In genomic region chr19:8755652-8756051, GRCm38 (mm10) we compare ENCODE assay signal across 12 mouse cellular contexts. TPM values are rescaled to one million over a fixed set of nuclear protein-coding genes. Genes with fewer than 3 reads are reported as not detected.
DNase-seq lines count a peak whose midpoint lies in the region; ATAC-seq and TF ChIP-seq lines count a peak whose summit lies in the region.
"Had no signal": no experiment of that assay in that cellular context is flagged by ENCODE, and none has a peak within 500 bp of the region (broad histone marks: within the 10 kb centered on the region; RNA-seq: fewer than 3 reads in every experiment).

No protein-coding gene starts in this region.

- DNase-seq in heart, postnatal 4 days = no peak
- DNase-seq in 3T3-L1 (ENCODE audit: low read depth, low spot score) (peak; percentile 17), adipocyte (ENCODE audit: low spot score) (no peak)
- DNase-seq in limb, embryonic 14.5 days (ENCODE audit: low spot score) = no peak
- DNase-seq in thymus, postnatal 36 days = no peak
- DNase-seq: adrenal gland, postnatal 25 days; kidney, adult 18-20 months; lung, postnatal 10 days; right cerebral cortex, adult 18-20 months had no signal

- 50% methylated on average over 3 of the region's 3 CpGs for WGBS in heart, embryonic 12.5 days
- 85% methylated on average over 3 of the region's 3 CpGs for whole genome bisulfite sequencing in forebrain, embryonic 12.5 days
- 80% methylated on average over 3 of the region's 3 CpGs for WGBS in limb, embryonic 14.5 days

- H3K9me3 ChIP-seq in heart, embryonic 12.5 days (replicated peaks) = no peaks in the 10 kb centered on the region
- H3K9me3 ChIP-seq in forebrain, embryonic 12.5 days = no peaks in the 10 kb centered on the region
- no peaks in the 10 kb centered on the region for H3K9me3 ChIP-seq in limb, embryonic 14.5 days (ENCODE audit: control insufficient read depth, low read length)

- H3K27me3 ChIP-seq in heart, embryonic 12.5 days (replicated peaks) = no peaks in the 10 kb centered on the region
- H3K27me3 ChIP-seq in forebrain, embryonic 12.5 days = no peaks in the 10 kb centered on the region
- no peaks in the 10 kb centered on the region for H3K27me3 ChIP-seq in limb, embryonic 14.5 days (ENCODE audit: control insufficient read depth, insufficient read depth, low read length)

- 0 out of 2 replicates have a peak overlapping the region, but pooled peaks have one; percentile 94 for H3K4me3 ChIP-seq in heart, embryonic 12.5 days
- no peak overlapping the region for H3K4me3 ChIP-seq in forebrain, embryonic 12.5 days (replicated peaks)
- H3K4me3 ChIP-seq in limb, embryonic 14.5 days (replicated peaks; ENCODE audit: low read length) = peak overlapping the region; percentile 98; the same call in 1 of the 2 replicates

- no peak for ATAC-seq in heart, embryonic 12.5 days (ENCODE audit: insufficient number of reproducible peaks, low FRiP score)
- no peak for ATAC-seq in forebrain, embryonic 12.5 days (ENCODE audit: low FRiP score)
- ATAC-seq in limb, embryonic 14.5 days (ENCODE audit: low FRiP score, low read depth) = no peak
- no peak for ATAC-seq in megakaryocyte-erythroid progenitor cell, adult 5-6 weeks (replicated peaks; ENCODE audit: low FRiP score, low TSS enrichment, poor library complexity, severe bottlenecking)

- H3K36me3 ChIP-seq in heart, embryonic 12.5 days = peaks cover 47% of the 10 kb centered on the region
- peaks cover 35% of the 10 kb centered on the region for H3K36me3 ChIP-seq in forebrain, embryonic 12.5 days (replicated peaks)
- peaks cover 47% of the 10 kb centered on the region for H3K36me3 ChIP-seq in limb, embryonic 14.5 days (ENCODE audit: control insufficient read depth, insufficient read depth, low read length)

- no peak for TF ChIP-seq POLR2A in limb, embryonic 14.5 days (IDR thresholded peaks at IDR 0.05; ENCODE audit: borderline replicate concordance, extremely low read depth, insufficient read depth, insufficient read length)

- peak overlapping the region; percentile 14; the same call in 1 of the 2 replicates for H3K9ac ChIP-seq in heart, embryonic 12.5 days
- H3K9ac ChIP-seq in forebrain, embryonic 12.5 days = no peak overlapping the region
- H3K9ac ChIP-seq in limb, embryonic 14.5 days (ENCODE audit: low read depth, low read length, severe bottlenecking) = no peak overlapping the region

- peaks cover 20% of the 10 kb centered on the region for H3K4me1 ChIP-seq in heart, embryonic 12.5 days (replicated peaks)
- H3K4me1 ChIP-seq in forebrain, embryonic 12.5 days = peaks cover 25% of the 10 kb centered on the region
- H3K4me1 ChIP-seq in limb, embryonic 14.5 days (ENCODE audit: control insufficient read depth, insufficient read depth, low read length) = peaks cover 6% of the 10 kb centered on the region; the same call in 1 of the 2 replicates

- H3K27ac ChIP-seq in heart, embryonic 12.5 days (ENCODE audit: poor library complexity, severe bottlenecking) = no peak overlapping the region
- no peak overlapping the region for H3K27ac ChIP-seq in forebrain, embryonic 12.5 days
- H3K27ac ChIP-seq in limb, embryonic 14.5 days (replicated peaks; ENCODE audit: low read depth, low read length) = no peak overlapping the region

- peak overlapping the region; percentile 88 for H3K4me2 ChIP-seq in heart, embryonic 12.5 days
- peak overlapping the region; percentile 68; the same call in 1 of the 2 replicates for H3K4me2 ChIP-seq in forebrain, embryonic 12.5 days
- H3K4me2 ChIP-seq in limb, embryonic 14.5 days (replicated peaks; ENCODE audit: low read depth, low read length, severe bottlenecking) = peak overlapping the region; percentile 57

RNA-seq across cellular contexts. Expression of gene Nxf1, which starts 1.2 kb away (rescaled TPM):
- polyA plus RNA-seq in heart, embryonic 12.5 days (2016; fragmentation: Nextera tagmentation; extraction: Ambion mirVana) = 135 and 149 TPM in 2 replicates
- total RNA-seq in heart, postnatal 4 days (2021) = 10 to 100 TPM; 82.1 to 86.1 TPM
- 206 and 225 TPM in 2 replicates for polyA plus RNA-seq in forebrain, embryonic 12.5 days (2016; fragmentation: Nextera tagmentation; extraction: Ambion mirVana)
- polyA plus RNA-seq in limb, embryonic 14.5 days (2012; rRNA removed) = 263 and 265 TPM in 2 replicates
- 168 and 187 TPM in 2 replicates for polyA plus RNA-seq in limb, embryonic 14.5 days (2014; fragmentation: Nextera tagmentation; extraction: Ambion mirVana)
- total RNA-seq in megakaryocyte-erythroid progenitor cell, adult 5-6 weeks (2014; fragmentation: Nextera tagmentation) = 365 and 530 TPM in 2 replicates
- total RNA-seq in megakaryocyte-erythroid progenitor cell, adult 5-6 weeks (2017) = 100 and 161 TPM in 2 replicates

RNA-seq across cellular contexts. Expression of gene Stx5a, which starts 14.4 kb away (rescaled TPM):
- polyA plus RNA-seq in heart, embryonic 12.5 days (2016; fragmentation: Nextera tagmentation; extraction: Ambion mirVana) = 86.1 and 88.1 TPM in 2 replicates
- total RNA-seq in heart, postnatal 4 days (2021) = 10 to 100 TPM; 43.4 to 48.5 TPM
- 108 and 114 TPM in 2 replicates for polyA plus RNA-seq in forebrain, embryonic 12.5 days (2016; fragmentation: Nextera tagmentation; extraction: Ambion mirVana)
- polyA plus RNA-seq in limb, embryonic 14.5 days (2012; rRNA removed) = 188 and 197 TPM in 2 replicates
- polyA plus RNA-seq in limb, embryonic 14.5 days (2014; fragmentation: Nextera tagmentation; extraction: Ambion mirVana) = 161 and 174 TPM in 2 replicates
- total RNA-seq in megakaryocyte-erythroid progenitor cell, adult 5-6 weeks (2014; fragmentation: Nextera tagmentation) = 74.7 and 80.4 TPM in 2 replicates
- 35.5 and 43.5 TPM in 2 replicates for total RNA-seq in megakaryocyte-erythroid progenitor cell, adult 5-6 weeks (2017)

RNA-seq across cellular contexts. Expression of gene 1700092M07Rik, which starts 15.1 kb away (rescaled TPM):
- polyA plus RNA-seq in heart, embryonic 12.5 days (2016; fragmentation: Nextera tagmentation; extraction: Ambion mirVana) = 1.8 and 2.8 TPM in 2 replicates
- not detected for total RNA-seq in heart, postnatal 4 days (2021)
- polyA plus RNA-seq in forebrain, embryonic 12.5 days (2016; fragmentation: Nextera tagmentation; extraction: Ambion mirVana) = 2.8 and 3.7 TPM in 2 replicates
- 1.6 and 3.2 TPM in 2 replicates for polyA plus RNA-seq in limb, embryonic 14.5 days (2012; rRNA removed)
- polyA plus RNA-seq in limb, embryonic 14.5 days (2014; fragmentation: Nextera tagmentation; extraction: Ambion mirVana) = 1.6 and 2.1 TPM in 2 replicates
- 2.0 TPM in 1 of 2 replicates, not detected in the other for total RNA-seq in megakaryocyte-erythroid progenitor cell, adult 5-6 weeks (2014; fragmentation: Nextera tagmentation)
- 3.8 and 6.5 TPM in 2 replicates for total RNA-seq in megakaryocyte-erythroid progenitor cell, adult 5-6 weeks (2017)

RNA-seq across cellular contexts. Expression of gene Tmem223, which starts 15.1 kb away (rescaled TPM):
- polyA plus RNA-seq in heart, embryonic 12.5 days (2016; fragmentation: Nextera tagmentation; extraction: Ambion mirVana) = 145 and 146 TPM in 2 replicates
- 100 to 1,000 TPM; 121 to 133 TPM for total RNA-seq in heart, postnatal 4 days (2021)
- polyA plus RNA-seq in forebrain, embryonic 12.5 days (2016; fragmentation: Nextera tagmentation; extraction: Ambion mirVana) = 203 and 210 TPM in 2 replicates
- polyA plus RNA-seq in limb, embryonic 14.5 days (2012; rRNA removed) = 192 and 275 TPM in 2 replicates
- 177 and 220 TPM in 2 replicates for polyA plus RNA-seq in limb, embryonic 14.5 days (2014; fragmentation: Nextera tagmentation; extraction: Ambion mirVana)
- 59.6 and 76.4 TPM in 2 replicates for total RNA-seq in megakaryocyte-erythroid progenitor cell, adult 5-6 weeks (2014; fragmentation: Nextera tagmentation)
- total RNA-seq in megakaryocyte-erythroid progenitor cell, adult 5-6 weeks (2017) = 32.1 and 33.8 TPM in 2 replicates

RNA-seq across cellular contexts. Expression of gene Tmem179b, which starts 18.6 kb away (rescaled TPM):
- polyA plus RNA-seq in heart, embryonic 12.5 days (2016; fragmentation: Nextera tagmentation; extraction: Ambion mirVana) = 49.7 and 51.9 TPM in 2 replicates
- total RNA-seq in heart, postnatal 4 days (2021) = 10 to 100 TPM; 16.6 to 17.1 TPM
- polyA plus RNA-seq in forebrain, embryonic 12.5 days (2016; fragmentation: Nextera tagmentation; extraction: Ambion mirVana) = 34.4 and 36.9 TPM in 2 replicates
- 63.5 and 97.1 TPM in 2 replicates for polyA plus RNA-seq in limb, embryonic 14.5 days (2012; rRNA removed)
- 83.6 and 84.2 TPM in 2 replicates for polyA plus RNA-seq in limb, embryonic 14.5 days (2014; fragmentation: Nextera tagmentation; extraction: Ambion mirVana)
- total RNA-seq in megakaryocyte-erythroid progenitor cell, adult 5-6 weeks (2014; fragmentation: Nextera tagmentation) = 104 and 114 TPM in 2 replicates
- 31.2 and 54.7 TPM in 2 replicates for total RNA-seq in megakaryocyte-erythroid progenitor cell, adult 5-6 weeks (2017)
